Mouse (Mus musculus) testis, postnatal 10 days (tissue): ENCODE data around the gene Flot2.
"Not testable (repeated sequence)": the region's sequence is repeated elsewhere in the genome, so short reads cannot be mapped to it uniquely, and the experiment has no call there.

Experiments
- DNase-seq: peaks from one replicate; pipeline ENCODE4 v3.0.0; 2021; ENCODE audit warnings: low spot score

The Flot2 gene

GRCm38 (mm10) chr11:78037831-78038752 is at the start of gene Flot2:
Flot2 (plus strand) TSS chr11:78037931.
- DNase-seq, result peak; percentile 84

GRCm38 (mm10) chr11:77989071-77989690 is 48.5 kb upstream of the Flot2 start:
- no peak for DNase-seq

- no peak for DNase-seq
Observed at GRCm38 (mm10) chr11:77995556-77995955, 42.2 kb upstream of the Flot2 start.

- DNase-seq, result no peak
Observed at GRCm38 (mm10) chr11:78006446-78006845, 31.3 kb upstream of the Flot2 start.

GRCm38 (mm10) chr11:78019676-78020075 is 18.1 kb upstream of the Flot2 start:
- peak; percentile 85 for DNase-seq

- DNase-seq, result peak; percentile 78
Observed at GRCm38 (mm10) chr11:78023607-78024006, 14.1 kb upstream of the Flot2 start.

GRCm38 (mm10) chr11:78029240-78029639 is 8.5 kb upstream of the Flot2 start:
- DNase-seq, result no peak

GRCm38 (mm10) chr11:78030600-78030999 is 7.1 kb upstream of the Flot2 start:
- DNase-seq, result no peak

GRCm38 (mm10) chr11:78031389-78031788 is 6.3 kb upstream of the Flot2 start:
- no peak for DNase-seq

- DNase-seq, result peak; percentile 96
Observed at GRCm38 (mm10) chr11:78031947-78032808, 5.6 kb upstream of the Flot2 start, which contains the start of gene Dhrs13. Dhrs13 (plus strand) TSS chr11:78032280.

GRCm38 (mm10) chr11:78032809-78033195 is 4.9 kb upstream of the Flot2 start:
- DNase-seq, result no peak

- no peak for DNase-seq
Observed at GRCm38 (mm10) chr11:78033931-78034617, 3.7 kb upstream of the Flot2 start.

- DNase-seq, result no peak
Observed at GRCm38 (mm10) chr11:78036791-78037190, 940 bp upstream of the Flot2 start.

- DNase-seq, result no peak
Observed at GRCm38 (mm10) chr11:78040878-78041277, 3.1 kb downstream of the Flot2 start.

GRCm38 (mm10) chr11:78042290-78042870 is 4.6 kb downstream of the Flot2 start:
- DNase-seq, result not testable (repeated sequence)

- peak; percentile 85 for DNase-seq
Observed at GRCm38 (mm10) chr11:78044758-78045251, 7.1 kb downstream of the Flot2 start.

GRCm38 (mm10) chr11:78048637-78049036 is 10.9 kb downstream of the Flot2 start:
- DNase-seq, result not testable (repeated sequence)

- DNase-seq, result no peak
Observed at GRCm38 (mm10) chr11:78053078-78053477, 15.3 kb downstream of the Flot2 start.

- DNase-seq, result no peak
Observed at GRCm38 (mm10) chr11:78056946-78057345, 19.2 kb downstream of the Flot2 start.

GRCm38 (mm10) chr11:78059833-78060757 is 22.4 kb downstream of the Flot2 start:
- peak; percentile 86 for DNase-seq
